Mouse (Mus musculus): Measurements from ENCODE around the gene Serpina16. TPM values are rescaled to one million over a fixed set of nuclear protein-coding genes. Genes with fewer than 3 reads are reported as not detected.
A peak's percentile ranks its signal among the peaks of the same experiment; 100 is the strongest.
"Not testable (repeated sequence)": the region's sequence is repeated elsewhere in the genome, so short reads cannot be mapped to it uniquely, and the experiment has no call there.

Gene Serpina16
- polyA plus RNA-seq, 1 experiment from 2014 or later, result 0.30 TPM

DNA sequence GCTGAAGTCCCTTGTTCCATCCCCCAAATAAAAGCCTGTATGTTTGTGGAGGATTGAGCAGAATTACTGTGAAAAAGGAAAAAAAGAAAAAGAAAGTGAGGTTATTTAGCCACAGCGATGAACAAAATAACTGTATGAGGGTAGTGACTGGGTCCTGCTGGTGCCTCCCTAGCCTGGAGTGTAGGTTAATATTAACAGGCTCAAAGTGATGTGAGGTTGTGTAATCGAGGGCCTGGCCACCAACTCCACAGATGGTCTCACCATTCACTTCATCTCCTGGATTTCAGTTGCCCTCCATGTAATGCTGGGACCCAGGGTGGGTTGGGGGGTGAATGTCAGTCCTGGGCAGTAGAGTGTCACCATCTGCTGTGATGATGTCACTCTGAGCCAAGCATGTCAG, 5.8 kb upstream of the Serpina16 start:
- peak; percentile 81 for ATAC-seq
- H3K36me3 ChIP-seq, result no peaks in the 10 kb centered on the region
- H3K4me1 ChIP-seq (replicated peaks), result peaks cover 6% of the 10 kb centered on the region; the same call in 1 of the 2 replicates
- H3K9me3 ChIP-seq, result no peaks in the 10 kb centered on the region
- H3K4me3 ChIP-seq (replicated peaks), result no peak overlapping the region
- H3K9ac ChIP-seq, result no peak overlapping the region
- no peak overlapping the region for H3K27ac ChIP-seq
- 45% methylated on average over 2 of the region's 2 CpGs for WGBS
- H3K27me3 ChIP-seq (replicated peaks), result no peaks in the 10 kb centered on the region
- 0 out of 2 replicates have a peak overlapping the region, but pooled peaks have one; percentile 5 for H3K4me2 ChIP-seq (replicated peaks)

DNA sequence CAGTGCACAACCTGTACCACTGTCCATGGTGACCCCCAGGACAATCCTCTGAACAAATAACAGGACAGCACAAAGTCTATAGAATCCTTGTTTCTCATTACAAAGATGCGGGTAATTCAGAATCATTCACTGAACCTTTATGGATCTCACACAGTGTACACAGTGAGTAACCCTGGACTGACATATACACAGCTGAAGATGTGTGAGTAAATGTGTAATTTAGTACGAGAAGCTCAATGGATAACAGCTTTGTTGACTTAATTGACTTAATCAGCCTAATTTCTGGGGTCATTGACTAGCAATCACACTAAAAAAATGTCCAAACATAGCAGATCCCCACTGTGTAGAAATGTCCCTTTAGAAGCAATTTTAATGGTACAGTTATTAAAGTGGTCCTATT, 5.2 kb upstream of the Serpina16 start:
- Histone ChIP-seq H3K4me1 (replicated peaks) (peaks cover 6% of the 10 kb centered on the region; the same call in 1 of the 2 replicates), H3K27me3 (replicated peaks) (no peaks in the 10 kb centered on the region), H3K27ac (no peak overlapping the region), H3K4me3 (replicated peaks) (no peak overlapping the region), H3K36me3 (no peaks in the 10 kb centered on the region), H3K9me3 (no peaks in the 10 kb centered on the region), H3K9ac (no peak overlapping the region), H3K4me2 (replicated peaks) (no peak overlapping the region)
- 0 out of 2 replicates have a peak, but pooled peaks have one; percentile 8 for ATAC-seq
- 67% methylated on average over 2 of the region's 2 CpGs for WGBS

- 96% methylated on average over 1 of the region's 1 CpGs for WGBS
- H3K4me2 ChIP-seq (replicated peaks); H3K4me3 ChIP-seq (replicated peaks); H3K27me3 ChIP-seq (replicated peaks); H3K4me1 ChIP-seq (replicated peaks); H3K27ac ChIP-seq; H3K9me3 ChIP-seq; ATAC-seq; H3K9ac ChIP-seq; H3K36me3 ChIP-seq: not testable (repeated sequence)
These were observed 3.9 kb upstream of the Serpina16 start for GRCm38 (mm10) chr12:103679853-103680252.

GRCm38 (mm10) chr12:103673179-103673578, 2.8 kb downstream of the Serpina16 start:
- Histone ChIP-seq H3K4me2 (replicated peaks) (no peak overlapping the region), H3K4me1 (replicated peaks) (0 out of 2 replicates have a peak, but pooled peaks cover 2% of the 10 kb centered on the region), H3K36me3 (no peaks in the 10 kb centered on the region), H3K27ac (no peak overlapping the region), H3K9me3 (no peaks in the 10 kb centered on the region), H3K9ac (no peak overlapping the region), H3K4me3 (replicated peaks) (no peak overlapping the region), H3K27me3 (replicated peaks) (no peaks in the 10 kb centered on the region)
- peak; percentile 23; the same call in 1 of the 2 replicates for ATAC-seq
- 53% methylated on average over 2 of the region's 2 CpGs for WGBS

DNA sequence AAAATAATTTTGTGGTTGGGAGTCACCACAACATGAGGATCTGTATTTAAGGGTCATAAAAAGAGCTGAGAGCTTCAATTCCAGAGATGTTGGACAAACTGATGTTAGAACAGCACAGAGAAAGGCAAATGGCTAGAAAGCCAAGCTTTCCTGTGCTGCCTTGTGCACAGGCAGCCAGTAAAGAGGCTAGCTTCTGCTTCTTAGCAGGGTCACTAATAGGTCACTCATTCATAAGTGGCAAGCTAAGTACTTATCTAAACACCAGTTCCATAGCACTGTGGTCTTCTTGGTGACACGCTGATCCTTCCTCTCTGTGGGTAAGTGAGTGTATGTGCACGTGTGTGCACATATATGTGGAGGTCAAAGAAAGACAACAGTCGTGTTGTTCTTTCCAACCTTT, 4.5 kb downstream of the Serpina16 start:
- 72% methylated on average over 3 of the region's 3 CpGs for WGBS
- no peak overlapping the region for H3K9ac ChIP-seq
- ATAC-seq, result no peak
- no peaks in the 10 kb centered on the region for H3K36me3 ChIP-seq
- H3K4me3 ChIP-seq (replicated peaks), result no peak overlapping the region
- H3K4me1 ChIP-seq (replicated peaks), result 0 out of 2 replicates have a peak, but pooled peaks cover 2% of the 10 kb centered on the region
- no peak overlapping the region for H3K27ac ChIP-seq
- H3K27me3 ChIP-seq (replicated peaks), result no peaks in the 10 kb centered on the region
- no peaks in the 10 kb centered on the region for H3K9me3 ChIP-seq
- H3K4me2 ChIP-seq (replicated peaks), result no peak overlapping the region

- Histone ChIP-seq H3K27ac (no peak overlapping the region), H3K4me3 (replicated peaks) (no peak overlapping the region), H3K36me3 (no peaks in the 10 kb centered on the region), H3K4me2 (replicated peaks) (no peak overlapping the region), H3K9ac (no peak overlapping the region), H3K27me3 (replicated peaks) (no peaks in the 10 kb centered on the region), H3K4me1 (replicated peaks) (0 out of 2 replicates have a peak, but pooled peaks cover 2% of the 10 kb centered on the region), H3K9me3 (no peaks in the 10 kb centered on the region)
- ATAC-seq, result no peak
- 44% methylated on average over 2 of the region's 2 CpGs for WGBS
These were observed 5.0 kb downstream of the Serpina16 start for GRCm38 (mm10) chr12:103670964-103671363.

GRCm38 (mm10) chr12:103670344-103670743, 5.6 kb downstream of the Serpina16 start:
- Histone ChIP-seq H3K9me3 (no peaks in the 10 kb centered on the region), H3K4me1 (replicated peaks) (0 out of 2 replicates have a peak, but pooled peaks cover 2% of the 10 kb centered on the region), H3K27ac (no peak overlapping the region), H3K4me2 (replicated peaks) (no peak overlapping the region), H3K27me3 (replicated peaks) (no peaks in the 10 kb centered on the region), H3K9ac (no peak overlapping the region), H3K36me3 (no peaks in the 10 kb centered on the region), H3K4me3 (replicated peaks) (no peak overlapping the region)
- WGBS, result 77% methylated on average over 5 of the region's 5 CpGs
- ATAC-seq, result no peak

DNA sequence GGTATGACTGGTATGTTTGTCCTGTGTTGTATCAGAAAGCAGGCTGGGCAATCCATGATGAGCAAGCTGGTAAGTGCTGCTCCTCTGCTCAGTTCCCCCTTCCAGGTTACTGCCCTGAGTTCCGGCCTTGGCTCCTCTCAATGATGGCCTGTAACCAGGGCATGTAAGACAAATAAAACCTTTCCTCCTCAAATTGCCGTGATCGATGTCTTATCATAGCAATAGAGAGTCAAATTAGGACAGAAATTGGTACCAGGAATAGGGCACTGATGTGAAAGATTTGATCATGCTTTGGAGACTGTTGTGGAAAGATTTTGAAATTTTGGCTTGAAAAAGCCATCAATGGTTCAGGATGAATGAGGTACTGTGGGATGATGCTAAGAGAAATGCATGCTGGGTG, 10.7 kb downstream of the Serpina16 start:
- Histone ChIP-seq H3K27me3 (replicated peaks) (no peaks in the 10 kb centered on the region), H3K27ac (no peak overlapping the region), H3K4me2 (replicated peaks) (no peak overlapping the region), H3K9ac (no peak overlapping the region), H3K4me3 (replicated peaks) (no peak overlapping the region), H3K9me3 (no peaks in the 10 kb centered on the region), H3K4me1 (replicated peaks) (no peaks in the 10 kb centered on the region), H3K36me3 (no peaks in the 10 kb centered on the region)
- ATAC-seq, result no peak
- 82% methylated on average over 3 of the region's 3 CpGs for WGBS

GRCm38 (mm10) chr12:103662053-103662452, 13.9 kb downstream of the Serpina16 start:
- H3K9ac ChIP-seq; H3K4me3 ChIP-seq (replicated peaks); ATAC-seq; H3K27me3 ChIP-seq (replicated peaks); H3K36me3 ChIP-seq; H3K4me2 ChIP-seq (replicated peaks); H3K27ac ChIP-seq; H3K4me1 ChIP-seq (replicated peaks); H3K9me3 ChIP-seq: not testable (repeated sequence)

GRCm38 (mm10) chr12:103660076-103660475, 15.9 kb downstream of the Serpina16 start:
- WGBS, result 86% methylated on average over 5 of the region's 5 CpGs
- no peaks in the 10 kb centered on the region for H3K36me3 ChIP-seq
- no peak overlapping the region for H3K4me2 ChIP-seq (replicated peaks)
- no peaks in the 10 kb centered on the region for H3K9me3 ChIP-seq
- H3K4me3 ChIP-seq (replicated peaks), result no peak overlapping the region
- ATAC-seq, result no peak
- H3K27ac ChIP-seq, result no peak overlapping the region
- H3K9ac ChIP-seq, result no peak overlapping the region
- H3K4me1 ChIP-seq (replicated peaks), result no peaks in the 10 kb centered on the region
- H3K27me3 ChIP-seq (replicated peaks), result no peaks in the 10 kb centered on the region

DNA sequence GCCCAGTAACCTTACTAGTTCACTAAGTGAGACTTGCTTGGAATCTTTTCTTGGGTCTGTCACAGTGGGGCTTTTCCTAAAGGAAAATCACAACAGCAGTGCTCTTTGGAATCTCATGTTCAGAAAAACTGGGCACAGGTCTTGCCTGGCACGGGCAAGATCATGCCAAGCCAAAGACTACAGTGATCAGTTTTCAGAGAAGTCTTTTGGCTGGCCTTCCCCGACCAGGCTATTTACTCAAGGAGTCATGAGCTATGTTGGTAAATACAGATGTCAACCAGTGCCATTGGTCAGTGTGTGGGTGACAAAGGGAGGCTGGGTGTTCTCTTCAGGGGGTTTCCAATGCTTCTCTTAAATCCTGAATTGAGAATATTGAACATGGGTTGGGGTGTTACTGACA, 16.8 kb downstream of the Serpina16 start:
- H3K9ac ChIP-seq, result no peak overlapping the region
- H3K27ac ChIP-seq, result no peak overlapping the region
- no peaks in the 10 kb centered on the region for H3K4me1 ChIP-seq (replicated peaks)
- 80% methylated on average over 2 of the region's 2 CpGs for WGBS
- H3K36me3 ChIP-seq, result no peaks in the 10 kb centered on the region
- H3K27me3 ChIP-seq (replicated peaks), result no peaks in the 10 kb centered on the region
- ATAC-seq, result no peak
- H3K4me3 ChIP-seq (replicated peaks), result no peak overlapping the region
- H3K9me3 ChIP-seq, result no peaks in the 10 kb centered on the region
- H3K4me2 ChIP-seq (replicated peaks), result no peak overlapping the region

- no peak for ATAC-seq
- Histone ChIP-seq H3K9me3 (no peaks in the 10 kb centered on the region), H3K9ac (no peak overlapping the region), H3K27me3 (replicated peaks) (no peaks in the 10 kb centered on the region), H3K4me1 (replicated peaks) (no peaks in the 10 kb centered on the region), H3K36me3 (no peaks in the 10 kb centered on the region), H3K4me3 (replicated peaks) (no peak overlapping the region), H3K4me2 (replicated peaks) (no peak overlapping the region), H3K27ac (no peak overlapping the region)
- 86% methylated on average over 10 of the region's 10 CpGs for WGBS
These were observed 17.9 kb downstream of the Serpina16 start for GRCm38 (mm10) chr12:103657991-103658390.

- Histone ChIP-seq H3K4me3 (replicated peaks) (no peak within 1 kb of the TSS), H3K9ac (no peak within 1 kb of the TSS), H3K27me3 (replicated peaks) (no peaks in the 10 kb centered on the region), H3K4me1 (replicated peaks) (no peaks in the 10 kb centered on the region), H3K4me2 (replicated peaks) (no peak within 1 kb of the TSS), H3K27ac (no peak within 1 kb of the TSS), H3K9me3 (no peaks in the 10 kb centered on the region), H3K36me3 (no peaks in the 10 kb centered on the region)
- 68% methylated on average over 9 of the region's 9 CpGs for WGBS
- 0 out of 2 replicates have a peak, but pooled peaks have one; percentile 31 for ATAC-seq
These were observed 18.9 kb downstream of the Serpina16 start, which contains the start of gene Serpina6 for GRCm38 (mm10) chr12:103656848-103657626. Serpina6 (minus strand) TSS chr12:103657212.
